Mouse (Mus musculus) heart, embryonic 14.5 days (tissue): Measurements from ENCODE around the gene Tmem240. TPM values are rescaled to one million over a fixed set of nuclear protein-coding genes. Genes with fewer than 3 reads are reported as not detected.
"Not testable (repeated sequence)": the region's sequence is repeated elsewhere in the genome, so short reads cannot be mapped to it uniquely, and the experiment has no call there.

Experiments used
- ATAC-seq: fragments of 200-750 bp; cut with Nextera tagmentation; 2 replicates; pipeline ENCODE4 v1.8.0; 2017; ENCODE audit warnings: low read depth, moderate TSS enrichment; ENCODE audit not compliant: insufficient number of reproducible peaks, insufficient read depth, low FRiP score
- H3K27ac ChIP-seq, 2 experiments: fragments of 200-500 bp in 1 of 2; fragments of 300-500 bp in 1 of 2; sonication (generic) in 1 of 2; replicated peaks in 1 of 2; 2 replicates each; pipeline ENCODE4 v1.5.1; 2012 to 2014; ENCODE audit warnings: low read depth in 2 of 2, low read length in 2 of 2, control low read depth in 1 of 2, mild to moderate bottlenecking in 1 of 2, mixed read lengths in 1 of 2; ENCODE audit not compliant: control insufficient read depth in 1 of 2, insufficient read depth in 1 of 2
- H3K27me3 ChIP-seq: fragments of 300-500 bp; sonication (generic); 2 replicates; pipeline ENCODE4 v1.6.1; 2014; ENCODE audit warnings: mild to moderate bottlenecking, low read length, control low read depth; ENCODE audit not compliant: control insufficient read depth, insufficient read depth
- H3K36me3 ChIP-seq: fragments of 300-500 bp; sonication (generic); 2 replicates; pipeline ENCODE4 v1.6.1; 2014; ENCODE audit warnings: mild to moderate bottlenecking, control low read depth, low read length, mixed read lengths; ENCODE audit not compliant: control insufficient read depth, insufficient read depth
- H3K4me1 ChIP-seq, 2 experiments: fragments of 200-500 bp in 1 of 2; fragments of 300-500 bp in 1 of 2; sonication (generic) in 1 of 2; 2 replicates each; pipeline ENCODE4 v1.6.1; 2012 to 2014; ENCODE audit warnings: low read length in 2 of 2, control low read depth in 1 of 2, mixed read lengths in 1 of 2; ENCODE audit not compliant: control insufficient read depth in 2 of 2, insufficient read depth in 2 of 2
- H3K4me2 ChIP-seq: fragments of 300-500 bp; sonication (generic); 2 replicates; pipeline ENCODE4 v1.6.1; 2014; ENCODE audit warnings: mild to moderate bottlenecking, low read length
- H3K4me3 ChIP-seq, 2 experiments: fragments of 200-500 bp in 1 of 2; fragments of 300-500 bp in 1 of 2; sonication (generic) in 1 of 2; 2 replicates each; pipeline ENCODE4 v1.5.1; 2012 to 2014; ENCODE audit warnings: low read length in 2 of 2, mild to moderate bottlenecking in 2 of 2, control low read depth in 1 of 2, low read depth in 1 of 2, moderate library complexity in 1 of 2; ENCODE audit not compliant: control insufficient read depth in 1 of 2, insufficient read depth in 1 of 2
- H3K9ac ChIP-seq: fragments of 300-500 bp; sonication (generic); 2 replicates; pipeline ENCODE4 v1.6.1; 2014; ENCODE audit warnings: mild to moderate bottlenecking, low read length
- H3K9me3 ChIP-seq: fragments of 300-500 bp; sonication (generic); 2 replicates; pipeline ENCODE4 v1.6.1; 2016; ENCODE audit warnings: low read length, control low read depth; ENCODE audit not compliant: control insufficient read depth
- WGBS: fragments of 180-500 bp; shearing (Covaris S2); extraction: QIAGEN DNeasy Blood & Tissue Kit; methylation state at CpG from one replicate; pipeline ENCODE4 v1.1.7; 2014; 5-methylcytosine and 5-hydroxymethylcytosine counted together
- polyA plus RNA-seq: library from polyadenylated mRNA; unstranded; fragments of >200 nt; fragmentation: Nextera tagmentation; extraction: Ambion mirVana; gene quantifications from 2 replicates; pipeline ENCODE4 v1.2.1, GENCODE M21; 2014

The Tmem240 gene
- polyA plus RNA-seq, 1 experiment from 2014 or later = 0.28 TPM

GRCm38 (mm10) chr4:155736421-155736820 lies 1.8 kb downstream of the Tmem240 start:
- Histone ChIP-seq H3K27me3 (no peaks in the 10 kb centered on the region), H3K4me1 (peaks cover 4 to 7% of the 10 kb centered on the region in 2 experiments; a peak in 3 of 4 replicates), H3K27ac (no peak overlapping the region), H3K9me3 (no peaks in the 10 kb centered on the region), H3K36me3 (peaks cover 41% of the 10 kb centered on the region), H3K9ac (no peak overlapping the region), H3K4me2 (no peak overlapping the region), H3K4me3 (no peak overlapping the region)
- no peak for ATAC-seq
- WGBS = 88% methylated on average over 5 of the region's 5 CpGs

GRCm38 (mm10) chr4:155738262-155738661 lies 3.7 kb downstream of the Tmem240 start:
- H3K36me3 ChIP-seq = peaks cover 45% of the 10 kb centered on the region
- no peak overlapping the region for H3K9ac ChIP-seq
- peaks cover 4 to 7% of the 10 kb centered on the region in 2 experiments; a peak in 3 of 4 replicates for H3K4me1 ChIP-seq
- no peak for ATAC-seq
- no peaks in the 10 kb centered on the region for H3K9me3 ChIP-seq
- H3K4me2 ChIP-seq = no peak overlapping the region
- no peaks in the 10 kb centered on the region for H3K27me3 ChIP-seq
- H3K27ac ChIP-seq = no peak overlapping the region
- H3K4me3 ChIP-seq = no peak overlapping the region
- WGBS = 48% methylated on average over 8 of the region's 8 CpGs

GRCm38 (mm10) chr4:155739152-155739551 lies 4.6 kb downstream of the Tmem240 start:
- Histone ChIP-seq H3K9ac (no peak overlapping the region), H3K36me3 (peaks cover 53% of the 10 kb centered on the region), H3K27ac (no peak overlapping the region), H3K9me3 (no peaks in the 10 kb centered on the region), H3K27me3 (no peaks in the 10 kb centered on the region), H3K4me2 (no peak overlapping the region), H3K4me1 (peaks cover 4 to 7% of the 10 kb centered on the region in 2 experiments; a peak in 3 of 4 replicates), H3K4me3 (no peak overlapping the region)
- ATAC-seq = no peak
- WGBS = 80% methylated on average over 6 of the region's 6 CpGs

GRCm38 (mm10) chr4:155739741-155740636 lies 5.4 kb downstream of the Tmem240 start:
- Histone ChIP-seq H3K9me3 (no peaks in the 10 kb centered on the region), H3K27ac (no peak overlapping the region), H3K27me3 (no peaks in the 10 kb centered on the region), H3K4me1 (peaks cover 4 to 7% of the 10 kb centered on the region in 2 experiments; a peak in 3 of 4 replicates), H3K4me2 (no peak overlapping the region), H3K9ac (no peak overlapping the region), H3K4me3 (no peak overlapping the region), H3K36me3 (peaks cover 61% of the 10 kb centered on the region)
- no peak for ATAC-seq
- 79% methylated on average over 37 of the region's 37 CpGs for WGBS

- not testable (repeated sequence) for H3K4me3 ChIP-seq, H3K4me1 ChIP-seq, H3K27ac ChIP-seq, H3K9me3 ChIP-seq, H3K4me2 ChIP-seq, H3K9ac ChIP-seq, ATAC-seq, H3K27me3 ChIP-seq
- WGBS = 83% methylated on average over 10 of the region's 10 CpGs
- peaks cover 68% of the 10 kb centered on the region for H3K36me3 ChIP-seq
These were observed 6.1 kb downstream of the Tmem240 start for GRCm38 (mm10) chr4:155740681-155741080.

- H3K9ac ChIP-seq = no peak overlapping the region
- H3K4me1 ChIP-seq = no peaks in the 10 kb centered on the region
- no peak for ATAC-seq
- no peak overlapping the region for H3K27ac ChIP-seq
- H3K9me3 ChIP-seq = no peaks in the 10 kb centered on the region
- no peaks in the 10 kb centered on the region for H3K27me3 ChIP-seq
- WGBS = 89% methylated on average over 5 of the region's 5 CpGs
- peaks cover 83% of the 10 kb centered on the region for H3K36me3 ChIP-seq
- no peak overlapping the region for H3K4me2 ChIP-seq
- no peak overlapping the region for H3K4me3 ChIP-seq
These were observed 8.1 kb downstream of the Tmem240 start for GRCm38 (mm10) chr4:155742684-155743083.

GRCm38 (mm10) chr4:155744474-155744873 lies 9.9 kb downstream of the Tmem240 start:
- Histone ChIP-seq H3K4me1 (no peaks in the 10 kb centered on the region), H3K4me2 (no peak overlapping the region), H3K9me3 (no peaks in the 10 kb centered on the region), H3K27me3 (no peaks in the 10 kb centered on the region), H3K4me3 (no peak overlapping the region), H3K36me3 (peaks cover 100% of the 10 kb centered on the region), H3K27ac (no peak overlapping the region), H3K9ac (no peak overlapping the region)
- WGBS = 84% methylated on average over 8 of the region's 8 CpGs
- ATAC-seq = no peak
